Comparison of ENCODE assay signal across 8 mouse cellular contexts in the genomic region with DNA sequence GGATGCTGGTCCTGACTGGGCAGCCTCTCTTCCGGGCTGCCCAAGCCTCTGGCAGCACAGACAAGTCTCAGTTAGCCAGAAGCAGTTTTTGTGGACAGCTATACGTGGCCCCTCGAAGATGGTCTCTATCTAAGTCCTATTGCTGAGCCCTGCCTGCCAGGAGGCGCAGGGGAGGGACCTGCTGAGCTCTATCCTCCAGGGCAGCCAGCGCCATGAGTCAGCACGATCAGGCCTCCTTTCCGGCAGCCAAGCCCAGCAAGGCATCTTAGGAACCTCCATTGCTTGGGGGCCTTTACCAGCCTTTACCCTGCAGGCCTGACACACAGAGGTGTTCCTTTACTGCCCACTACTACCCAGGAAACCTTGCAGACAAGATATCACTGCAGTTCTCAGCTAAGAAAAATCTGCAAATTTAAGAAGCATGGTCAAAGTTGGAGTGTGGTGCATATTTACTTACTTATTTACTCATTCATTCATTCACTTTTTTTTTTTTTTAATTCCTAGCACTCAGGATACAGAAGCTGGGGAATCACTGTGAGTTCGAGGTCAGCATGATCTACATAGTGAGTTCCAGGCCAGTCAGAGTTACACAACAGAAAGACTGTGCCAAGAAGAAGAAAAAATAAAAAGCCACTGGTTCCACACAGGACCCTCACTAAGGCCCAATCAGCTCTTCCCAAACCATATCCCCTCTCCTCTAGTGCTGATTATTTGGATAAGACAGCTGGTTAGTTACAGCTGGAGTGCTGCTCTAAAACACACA. TPM values are rescaled to one million over a fixed set of nuclear protein-coding genes. Genes with fewer than 3 reads are reported as not detected.
DNase-seq lines count a peak whose midpoint lies in the region; ATAC-seq and TF ChIP-seq lines count a peak whose summit lies in the region.

No protein-coding gene starts in this region.

- no peak for TF ChIP-seq CTCF in forebrain, postnatal 0 days (IDR thresholded peaks at IDR 0.05; ENCODE audit: low read depth)

- intact Hi-C loops in gastrocnemius, postnatal 14 days (cut with DNase I; ENCODE audit: low total_unique reads) = no loop called here

- peak overlapping the region; percentile 56 for H3K27ac ChIP-seq in hindbrain, embryonic 10.5 days
- no peak overlapping the region for H3K27ac ChIP-seq in hindbrain, embryonic 14.5 days
- H3K27ac ChIP-seq in forebrain, postnatal 0 days (ENCODE audit: low read depth, low read length) = no peak overlapping the region

- DNase-seq in hindbrain, embryonic 10.5 days (ENCODE audit: low spot score) = no peak
- DNase-seq in hindbrain, embryonic 14.5 days (ENCODE audit: low spot score) = no peak
- peak; percentile 76 for DNase-seq in NIH3T3 (ENCODE audit: low read depth)
- peak; percentile 26 for DNase-seq in gastrocnemius, postnatal 14 days
- no peak for DNase-seq in cerebellum, postnatal 4 days (ENCODE audit: low spot score in 2 of 2)
- DNase-seq in lung, postnatal 36 days = no peak
- DNase-seq in forebrain, postnatal 0 days = no peak

- H3K36me3 ChIP-seq in hindbrain, embryonic 10.5 days = peaks cover 41% of the 10 kb centered on the region
- H3K36me3 ChIP-seq in hindbrain, embryonic 14.5 days (replicated peaks; ENCODE audit: control insufficient read depth, insufficient read depth) = peaks cover 8% of the 10 kb centered on the region
- peaks cover 70% of the 10 kb centered on the region for H3K36me3 ChIP-seq in megakaryocyte, embryonic 14.5 days (replicated peaks; ENCODE audit: low read length)
- H3K36me3 ChIP-seq in forebrain, postnatal 0 days (ENCODE audit: insufficient read depth) = peaks cover 18% of the 10 kb centered on the region; the same call in 1 of the 2 replicates

- no peak overlapping the region for H3K4me3 ChIP-seq in hindbrain, embryonic 10.5 days
- H3K4me3 ChIP-seq in hindbrain, embryonic 14.5 days (replicated peaks; ENCODE audit: low read length) = no peak overlapping the region
- H3K4me3 ChIP-seq in megakaryocyte, embryonic 14.5 days (replicated peaks) = peak overlapping the region; percentile 84
- H3K4me3 ChIP-seq in forebrain, postnatal 0 days (ENCODE audit: low read depth, low read length) = no peak overlapping the region

- no peaks in the 10 kb centered on the region for H3K9me3 ChIP-seq in hindbrain, embryonic 10.5 days
- no peaks in the 10 kb centered on the region for H3K9me3 ChIP-seq in hindbrain, embryonic 14.5 days (ENCODE audit: control insufficient read depth, low read length)
- no peaks in the 10 kb centered on the region for H3K9me3 ChIP-seq in megakaryocyte, embryonic 14.5 days
- no peaks in the 10 kb centered on the region for H3K9me3 ChIP-seq in forebrain, postnatal 0 days (ENCODE audit: low read length)

- ATAC-seq in hindbrain, embryonic 14.5 days (ENCODE audit: low FRiP score) = no peak
- no peak for ATAC-seq in forebrain, postnatal 0 days

- peaks cover 28% of the 10 kb centered on the region for H3K4me1 ChIP-seq in hindbrain, embryonic 10.5 days (replicated peaks)
- 0 out of 2 replicates have a peak, but pooled peaks cover 7% of the 10 kb centered on the region for H3K4me1 ChIP-seq in hindbrain, embryonic 14.5 days (replicated peaks; ENCODE audit: control insufficient read depth, insufficient read depth, low read length)
- H3K4me1 ChIP-seq in megakaryocyte, embryonic 14.5 days = peaks cover 94% of the 10 kb centered on the region
- no peaks in the 10 kb centered on the region for H3K4me1 ChIP-seq in forebrain, postnatal 0 days (ENCODE audit: insufficient read depth)

- no peak overlapping the region for H3K4me2 ChIP-seq in hindbrain, embryonic 14.5 days (replicated peaks)
- no peak overlapping the region for H3K4me2 ChIP-seq in forebrain, postnatal 0 days (ENCODE audit: low read depth)

- H3K9ac ChIP-seq in hindbrain, embryonic 14.5 days = no peak overlapping the region; the same call in 1 of the 2 replicates
- no peak overlapping the region for H3K9ac ChIP-seq in forebrain, postnatal 0 days

- H3K27me3 ChIP-seq in hindbrain, embryonic 10.5 days (ENCODE audit: insufficient read depth, poor library complexity, severe bottlenecking) = no peaks in the 10 kb centered on the region
- no peaks in the 10 kb centered on the region for H3K27me3 ChIP-seq in hindbrain, embryonic 14.5 days (ENCODE audit: control insufficient read depth, insufficient read depth, low read length)
- H3K27me3 ChIP-seq in megakaryocyte, embryonic 14.5 days (replicated peaks) = no peaks in the 10 kb centered on the region
- H3K27me3 ChIP-seq in forebrain, postnatal 0 days (ENCODE audit: insufficient read depth, low read length) = no peaks in the 10 kb centered on the region

- 46% methylated on average over 8 of the region's 8 CpGs for WGBS in hindbrain, embryonic 10.5 days
- WGBS in hindbrain, embryonic 14.5 days = 46% methylated on average over 8 of the region's 8 CpGs
- WGBS in forebrain, postnatal 0 days = 49% methylated on average over 8 of the region's 8 CpGs

RNA-seq across cellular contexts. Expression of gene Stx2, which starts 7.5 kb away (rescaled TPM):
- polyA plus RNA-seq in hindbrain, embryonic 10.5 days (2016; fragmentation: Nextera tagmentation; extraction: Ambion mirVana) = 25.9 and 26.7 TPM in 2 replicates
- polyA plus RNA-seq in hindbrain, embryonic 14.5 days (2014; fragmentation: Nextera tagmentation; extraction: Ambion mirVana) = 15.0 and 15.2 TPM in 2 replicates
- 10 to 100 TPM in 1 of 2 experiments, 1 to 10 TPM in 1; 8.7 to 10.4 TPM for total RNA-seq in gastrocnemius, postnatal 14 days (2021)
- polyA plus RNA-seq in megakaryocyte, embryonic 14.5 days (2012; ENCODE audit: insufficient read depth, low replicate concordance) = 12.8 and 23.7 TPM in 2 replicates
- 17.4 and 18.5 TPM in 2 replicates for total RNA-seq in forebrain, postnatal 0 days (2014; rRNA removed)
- 9.4 and 12.5 TPM in 2 replicates for polyA plus RNA-seq in forebrain, postnatal 0 days (2015; fragmentation: Nextera tagmentation; extraction: Ambion mirVana)

RNA-seq across cellular contexts. Expression of gene Ran, which starts 19.0 kb away (rescaled TPM):
- 886 and 980 TPM in 2 replicates for polyA plus RNA-seq in hindbrain, embryonic 10.5 days (2016; fragmentation: Nextera tagmentation; extraction: Ambion mirVana)
- polyA plus RNA-seq in hindbrain, embryonic 14.5 days (2014; fragmentation: Nextera tagmentation; extraction: Ambion mirVana) = 343 and 359 TPM in 2 replicates
- total RNA-seq in gastrocnemius, postnatal 14 days (2021) = 10 to 100 TPM; 75.3 to 78.2 TPM
- 3,634 and 3,734 TPM in 2 replicates for polyA plus RNA-seq in megakaryocyte, embryonic 14.5 days (2012; ENCODE audit: insufficient read depth, low replicate concordance)
- 258 and 312 TPM in 2 replicates for total RNA-seq in forebrain, postnatal 0 days (2014; rRNA removed)
- 330 and 336 TPM in 2 replicates for polyA plus RNA-seq in forebrain, postnatal 0 days (2015; fragmentation: Nextera tagmentation; extraction: Ambion mirVana)

RNA-seq across cellular contexts. Expression of gene Rimbp2, which starts 47.6 kb away (rescaled TPM):
- polyA plus RNA-seq in hindbrain, embryonic 10.5 days (2016; fragmentation: Nextera tagmentation; extraction: Ambion mirVana) = 0.98 and 1.3 TPM in 2 replicates
- polyA plus RNA-seq in hindbrain, embryonic 14.5 days (2014; fragmentation: Nextera tagmentation; extraction: Ambion mirVana) = 8.1 and 8.9 TPM in 2 replicates
- total RNA-seq in gastrocnemius, postnatal 14 days (2021) = under 1 TPM in 1 of 2 experiments, not detected in 1; 0.12 TPM
- polyA plus RNA-seq in megakaryocyte, embryonic 14.5 days (2012; ENCODE audit: insufficient read depth, low replicate concordance) = 0.25 TPM in 1 of 2 replicates, not detected in the other
- 18.8 and 25.6 TPM in 2 replicates for total RNA-seq in forebrain, postnatal 0 days (2014; rRNA removed)
- polyA plus RNA-seq in forebrain, postnatal 0 days (2015; fragmentation: Nextera tagmentation; extraction: Ambion mirVana) = 3.9 and 4.6 TPM in 2 replicates

Comparison
In these comparisons a context has a peak if more than half of its experiments do, and no peak if none do; other contexts are left out.
1. DNase-seq: peak in NIH3T3 (single experiment) and gastrocnemius, postnatal 14 days (single experiment); none in hindbrain, embryonic 10.5 days (single experiment), hindbrain, embryonic 14.5 days (single experiment), cerebellum, postnatal 4 days (0 of 2), lung, postnatal 36 days (single experiment) and forebrain, postnatal 0 days (single experiment).